Mouse (Mus musculus) natural killer cell, adult 2 months (primary cell): Measurements from ENCODE around the gene Spib.

Experiments
- DNase-seq, 2 experiments: peaks; one replicate each; pipeline ENCODE4 v3.0.0; 2022; ENCODE audit warnings: low spot score in 2 of 2

The Spib gene

GRCm38 (mm10) chr7:44548497-44549087, 16.7 kb upstream of the Spib start, which contains the start of gene Pold1:
Pold1 (minus strand) TSS chr7:44548849.
- DNase-seq = peak; percentile 100

- no peak for DNase-seq
These were observed 15.9 kb upstream of the Spib start for GRCm38 (mm10) chr7:44547725-44548124.

GRCm38 (mm10) chr7:44547041-44547440, 15.2 kb upstream of the Spib start:
- DNase-seq = no peak

GRCm38 (mm10) chr7:44546274-44546673, 14.4 kb upstream of the Spib start:
- DNase-seq = no peak

- no peak for DNase-seq
These were observed 11.2 kb upstream of the Spib start for GRCm38 (mm10) chr7:44543071-44543470.

- DNase-seq = no peak
These were observed 10.7 kb upstream of the Spib start for GRCm38 (mm10) chr7:44542555-44542954.

GRCm38 (mm10) chr7:44538756-44539624, 7.1 kb upstream of the Spib start:
- DNase-seq = no peak

- no peak for DNase-seq
These were observed 5.6 kb upstream of the Spib start for GRCm38 (mm10) chr7:44537496-44537895.

- no peak for DNase-seq
These were observed 5.1 kb upstream of the Spib start for GRCm38 (mm10) chr7:44537009-44537408.

- DNase-seq = no peak
These were observed 4.7 kb upstream of the Spib start for GRCm38 (mm10) chr7:44536590-44536968.

- DNase-seq = peak in 1 of 2 experiments; percentile 56
These were observed 4.1 kb upstream of the Spib start for GRCm38 (mm10) chr7:44535657-44536589.

- DNase-seq = no peak
These were observed 3.0 kb upstream of the Spib start for GRCm38 (mm10) chr7:44534656-44535441.

- DNase-seq = peak in 1 of 2 experiments; percentile 86
These were observed 2.4 kb upstream of the Spib start for GRCm38 (mm10) chr7:44534242-44534641.

GRCm38 (mm10) chr7:44533746-44534045, 1.8 kb upstream of the Spib start:
- no peak for DNase-seq

- DNase-seq = no peak
These were observed 1.3 kb upstream of the Spib start for GRCm38 (mm10) chr7:44532918-44533745.

- no peak for DNase-seq
These were observed 664 bp downstream of the Spib start for GRCm38 (mm10) chr7:44531207-44531606.

- no peak for DNase-seq
These were observed 1.4 kb downstream of the Spib start for GRCm38 (mm10) chr7:44530507-44530906.

GRCm38 (mm10) chr7:44529518-44529917, 2.4 kb downstream of the Spib start:
- no peak for DNase-seq

- DNase-seq = peak; percentile 74 to 88
These were observed 4.1 kb downstream of the Spib start for GRCm38 (mm10) chr7:44527483-44528398.
